Mouse (Mus musculus) intestine, postnatal 0 days (tissue): ENCODE results near the gene Ldlrad2. TPM values are rescaled to one million over a fixed set of nuclear protein-coding genes. Genes with fewer than 3 reads are reported as not detected.
A peak's percentile ranks its signal among the peaks of the same experiment; 100 is the strongest.
"Not testable (repeated sequence)": the region's sequence is repeated elsewhere in the genome, so short reads cannot be mapped to it uniquely, and the experiment has no call there.

Source experiments
- ATAC-seq: fragments of 200-750 bp; cut with Nextera tagmentation; 2 replicates; pipeline ENCODE4 v1.8.0; 2017; ENCODE audit warnings: mild to moderate bottlenecking, moderate TSS enrichment, moderate library complexity
- H3K27ac ChIP-seq: fragments of 300-500 bp; sonication (generic); 2 replicates; pipeline ENCODE4 v1.5.1; 2014; ENCODE audit warnings: mild to moderate bottlenecking, low read depth, low read length, moderate library complexity
- H3K27me3 ChIP-seq: fragments of 300-500 bp; sonication (generic); replicated peaks from 2 replicates; pipeline ENCODE4 v1.6.1; 2014; ENCODE audit warnings: low read length, mixed read lengths; ENCODE audit not compliant: control insufficient read depth, insufficient read depth
- H3K36me3 ChIP-seq: fragments of 300-500 bp; sonication (generic); 2 replicates; pipeline ENCODE4 v1.6.1; 2014; ENCODE audit warnings: mild to moderate bottlenecking, moderate library complexity; ENCODE audit not compliant: control insufficient read depth, insufficient read depth
- H3K4me1 ChIP-seq: fragments of 300-500 bp; sonication (generic); replicated peaks from 2 replicates; pipeline ENCODE4 v1.6.1; 2014; ENCODE audit warnings: antibody characterized with exemption, low read length, mixed read lengths; ENCODE audit not compliant: control insufficient read depth, insufficient read depth
- H3K4me2 ChIP-seq: fragments of 300-500 bp; sonication (generic); replicated peaks from 2 replicates; pipeline ENCODE4 v1.6.1; 2014; ENCODE audit warnings: low read depth, mild to moderate bottlenecking, moderate library complexity
- H3K4me3 ChIP-seq: fragments of 300-500 bp; sonication (generic); 2 replicates; pipeline ENCODE4 v1.5.1; 2014; ENCODE audit warnings: low read depth, low read length
- H3K9ac ChIP-seq: fragments of 300-500 bp; sonication (generic); 2 replicates; pipeline ENCODE4 v1.6.1; 2014; ENCODE audit warnings: mild to moderate bottlenecking, low read depth, low read length
- H3K9me3 ChIP-seq: fragments of 300-500 bp; sonication (generic); 2 replicates; pipeline ENCODE4 v1.6.1; 2016; ENCODE audit warnings: mixed run types; ENCODE audit not compliant: control insufficient read depth
- CTCF ChIP-seq: sonication (generic); IDR thresholded peaks from 2 replicates; pipeline ENCODE4 v1.5.1; 2016; ENCODE audit warnings: low read depth, mild to moderate bottlenecking, control low read depth, antibody characterized with exemption, moderate library complexity
- WGBS: fragments of 180-500 bp; shearing (Covaris S2); extraction: QIAGEN DNeasy Blood & Tissue Kit; methylation state at CpG from one replicate; pipeline ENCODE4 v1.1.7; 2014; 5-methylcytosine and 5-hydroxymethylcytosine counted together
- polyA plus RNA-seq: library from polyadenylated mRNA; unstranded; fragments of >200 nt; fragmentation: Nextera tagmentation; extraction: Ambion mirVana; gene quantifications from 2 replicates; pipeline ENCODE4 v1.2.1, GENCODE M21; 2015

The Ldlrad2 gene
- polyA plus RNA-seq, 1 experiment from 2014 or later, result not detected

GRCm38 (mm10) chr4:137590961-137591360 lies 16.6 kb upstream of the Ldlrad2 start:
- no peaks in the 10 kb centered on the region for H3K36me3 ChIP-seq
- H3K4me1 ChIP-seq, result peaks cover 5% of the 10 kb centered on the region; the same call in 1 of the 2 replicates
- no peak for TF ChIP-seq CTCF
- no peak overlapping the region for H3K4me2 ChIP-seq
- 87% methylated on average over 4 of the region's 4 CpGs for WGBS
- H3K27me3 ChIP-seq, result no peaks in the 10 kb centered on the region
- no peak overlapping the region for H3K9ac ChIP-seq
- H3K27ac ChIP-seq, result no peak overlapping the region
- no peak for ATAC-seq
- H3K4me3 ChIP-seq, result no peak overlapping the region
- no peaks in the 10 kb centered on the region for H3K9me3 ChIP-seq

- Histone ChIP-seq H3K9ac (no peak overlapping the region), H3K4me3 (no peak overlapping the region), H3K27me3 (no peaks in the 10 kb centered on the region), H3K4me2 (no peak overlapping the region), H3K9me3 (no peaks in the 10 kb centered on the region), H3K36me3 (no peaks in the 10 kb centered on the region), H3K27ac (no peak overlapping the region), H3K4me1 (no peaks in the 10 kb centered on the region)
- TF ChIP-seq CTCF, result no peak
- 86% methylated on average over 3 of the region's 3 CpGs for WGBS
- ATAC-seq, result no peak
Measured at GRCm38 (mm10) chr4:137589586-137589985, 15.2 kb upstream of the Ldlrad2 start.

GRCm38 (mm10) chr4:137589095-137589494 lies 14.7 kb upstream of the Ldlrad2 start:
- H3K27ac ChIP-seq, H3K27me3 ChIP-seq, H3K4me2 ChIP-seq, ATAC-seq, H3K4me1 ChIP-seq, H3K4me3 ChIP-seq, H3K36me3 ChIP-seq, H3K9me3 ChIP-seq, H3K9ac ChIP-seq: not testable (repeated sequence)
- 79% methylated on average over 2 of the region's 3 CpGs for WGBS

GRCm38 (mm10) chr4:137581815-137582214 lies 7.4 kb upstream of the Ldlrad2 start:
- 41% methylated on average over 3 of the region's 3 CpGs for WGBS
- no peak for ATAC-seq

GRCm38 (mm10) chr4:137580299-137580698 lies 5.9 kb upstream of the Ldlrad2 start:
- no peak for ATAC-seq
- Histone ChIP-seq H3K4me1 (no peaks in the 10 kb centered on the region), H3K9ac (no peak overlapping the region), H3K27ac (no peak overlapping the region), H3K4me3 (no peak overlapping the region), H3K4me2 (no peak overlapping the region), H3K9me3 (no peaks in the 10 kb centered on the region), H3K36me3 (no peaks in the 10 kb centered on the region), H3K27me3 (0 out of 2 replicates have a peak, but pooled peaks cover 2% of the 10 kb centered on the region)
- 83% methylated on average over 2 of the region's 2 CpGs for WGBS
- no peak for TF ChIP-seq CTCF

More at GRCm38 (mm10) chr4:137581815-137582214, 7.4 kb upstream of the Ldlrad2 start:
- H3K9me3 ChIP-seq, result no peaks in the 10 kb centered on the region
- no peaks in the 10 kb centered on the region for H3K4me1 ChIP-seq
- TF ChIP-seq CTCF, result peak; percentile 67
- H3K4me2 ChIP-seq, result no peak overlapping the region
- H3K4me3 ChIP-seq, result no peak overlapping the region
- H3K27me3 ChIP-seq, result 0 out of 2 replicates have a peak, but pooled peaks cover 2% of the 10 kb centered on the region
- H3K27ac ChIP-seq, result no peak overlapping the region
- H3K9ac ChIP-seq, result no peak overlapping the region
- H3K36me3 ChIP-seq, result no peaks in the 10 kb centered on the region

GRCm38 (mm10) chr4:137579789-137580188 lies 5.4 kb upstream of the Ldlrad2 start:
- ATAC-seq, result no peak
- WGBS, result 58% methylated on average over 4 of the region's 4 CpGs
- no peak overlapping the region for H3K9ac ChIP-seq
- TF ChIP-seq CTCF, result no peak
- no peak overlapping the region for H3K27ac ChIP-seq
- H3K36me3 ChIP-seq, result no peaks in the 10 kb centered on the region
- H3K9me3 ChIP-seq, result no peaks in the 10 kb centered on the region
- H3K4me3 ChIP-seq, result no peak overlapping the region
- no peaks in the 10 kb centered on the region for H3K4me1 ChIP-seq
- H3K27me3 ChIP-seq, result 0 out of 2 replicates have a peak, but pooled peaks cover 2% of the 10 kb centered on the region
- no peak overlapping the region for H3K4me2 ChIP-seq
